9 mouse cellular contexts compared by ENCODE assay signal in the genomic region with DNA sequence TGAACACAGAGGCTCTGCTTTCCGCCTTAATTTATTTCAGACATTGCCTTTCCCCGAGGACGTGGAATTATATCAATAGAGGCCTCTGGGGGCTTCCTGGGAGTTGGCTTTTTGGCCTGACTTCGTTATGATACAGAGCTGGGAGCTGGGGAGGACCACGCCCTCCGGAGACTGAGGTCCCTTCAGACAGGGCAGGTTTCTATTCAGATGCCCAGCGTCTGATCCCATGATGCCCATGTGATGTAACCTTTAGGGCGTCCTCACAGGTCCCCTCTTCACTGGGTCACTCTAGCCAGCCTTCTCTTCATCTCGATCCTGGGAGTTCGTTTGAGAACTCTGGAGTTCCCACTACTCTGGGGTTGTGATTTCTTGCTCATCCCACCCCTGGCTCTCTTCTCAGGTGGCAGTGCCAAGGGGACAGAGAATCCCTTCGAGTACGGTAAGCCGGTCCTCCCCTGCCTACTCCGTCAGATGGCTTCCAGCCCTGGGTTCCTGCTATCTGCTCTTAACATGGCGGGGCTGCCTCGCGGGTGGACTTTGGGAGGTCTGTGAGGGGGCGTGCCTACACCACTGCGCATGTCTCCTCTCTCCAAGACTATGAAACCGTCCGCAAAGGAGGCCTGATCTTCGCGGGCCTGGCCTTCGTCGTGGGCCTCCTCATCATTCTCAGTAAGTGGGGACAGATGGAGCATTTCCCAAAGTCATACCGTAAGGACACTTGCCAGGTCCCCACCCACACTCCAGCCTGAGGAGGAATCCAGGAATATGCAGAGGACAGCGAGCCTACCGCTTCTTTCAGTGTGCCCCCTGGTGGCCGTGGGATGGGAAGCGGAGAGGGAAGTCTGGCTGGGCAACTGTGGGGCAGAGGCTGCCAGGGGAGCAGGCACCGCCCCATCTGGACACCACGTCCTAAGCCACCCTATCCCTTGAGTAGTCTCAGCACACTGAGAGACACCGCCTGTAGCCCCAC. TPM values are rescaled to one million over a fixed set of nuclear protein-coding genes. Genes with fewer than 3 reads are reported as not detected.
DNase-seq lines count a peak whose midpoint lies in the region; ATAC-seq and TF ChIP-seq lines count a peak whose summit lies in the region.
"Had no signal": no experiment of that assay in that cellular context is flagged by ENCODE, and none has a peak within 500 bp of the region (broad histone marks: within the 10 kb centered on the region; RNA-seq: fewer than 3 reads in every experiment).

No protein-coding gene starts in this region.

- peak overlapping the region; percentile 50; the same call in 1 of the 2 replicates for H3K9ac ChIP-seq in intestine, embryonic 16.5 days (ENCODE audit: low read depth, low read length)
- peak overlapping the region; percentile 52; the same call in 1 of the 2 replicates for H3K9ac ChIP-seq in midbrain, embryonic 11.5 days (ENCODE audit: low read length)

- no peak overlapping the region for H3K27ac ChIP-seq in intestine, embryonic 16.5 days (ENCODE audit: low read length)
- H3K27ac ChIP-seq in limb, embryonic 10.5 days: 0 out of 2 replicates have a peak overlapping the region, but pooled peaks have one; percentile 46
- no peak overlapping the region for H3K27ac ChIP-seq in midbrain, embryonic 11.5 days (ENCODE audit: low read depth, low read length)
- no peak overlapping the region for H3K27ac ChIP-seq in small intestine, adult 2 months (ENCODE audit: insufficient read depth, low read depth, low read length)

- DNase-seq in adrenal gland, postnatal 10 days: peak; percentile 88
- DNase-seq in embryo, embryonic 11 days: peak; percentile 86
- DNase-seq in gastrocnemius, postnatal 4 days (ENCODE audit: low spot score in 2 of 2): peak; percentile 72 to 84
- peak; percentile 87 for DNase-seq in limb, embryonic 10.5 days (ENCODE audit: low spot score)
- peak; percentile 98 for DNase-seq in midbrain, embryonic 11.5 days (ENCODE audit: low spot score, missing footprints)

- H3K9me3 ChIP-seq in intestine, embryonic 16.5 days (ENCODE audit: control insufficient read depth, low read length): no peaks in the 10 kb centered on the region
- H3K9me3 ChIP-seq in limb, embryonic 10.5 days (replicated peaks): no peaks in the 10 kb centered on the region
- H3K9me3 ChIP-seq in midbrain, embryonic 11.5 days (ENCODE audit: control insufficient read depth, low read length): no peaks in the 10 kb centered on the region

- no peak for TF ChIP-seq POLR2A in small intestine, adult 2 months (IDR thresholded peaks at IDR 0.05; ENCODE audit: low read depth, low read length)

- H3K27me3 ChIP-seq in intestine, embryonic 16.5 days (replicated peaks; ENCODE audit: control insufficient read depth, insufficient read depth, low read length): no peaks in the 10 kb centered on the region; the same call in 1 of the 2 replicates
- peaks cover 39% of the 10 kb centered on the region for H3K27me3 ChIP-seq in limb, embryonic 10.5 days (ENCODE audit: low read depth, poor library complexity, severe bottlenecking)
- no peaks in the 10 kb centered on the region for H3K27me3 ChIP-seq in midbrain, embryonic 11.5 days (ENCODE audit: control insufficient read depth, insufficient read depth, low read length)
- H3K27me3 ChIP-seq in small intestine, adult 2 months (ENCODE audit: control insufficient read depth, insufficient read depth, low read length): no peaks in the 10 kb centered on the region

- ATAC-seq in intestine, embryonic 16.5 days: peak; percentile 64; the same call in 1 of the 2 replicates
- ATAC-seq in midbrain, embryonic 11.5 days (ENCODE audit: low FRiP score): peak; percentile 72
- no peak for ATAC-seq in activated CD4-positive, CD25-positive, alpha-beta regulatory T cell, adult 4 months

- H3K36me3 ChIP-seq in intestine, embryonic 16.5 days (ENCODE audit: control insufficient read depth, insufficient read depth, low read length): no peaks in the 10 kb centered on the region
- no peaks in the 10 kb centered on the region for H3K36me3 ChIP-seq in limb, embryonic 10.5 days
- H3K36me3 ChIP-seq in midbrain, embryonic 11.5 days (ENCODE audit: control insufficient read depth, insufficient read depth, low read length): no peaks in the 10 kb centered on the region
- no peaks in the 10 kb centered on the region for H3K36me3 ChIP-seq in small intestine, adult 2 months (ENCODE audit: control insufficient read depth, insufficient read depth, low read length)

- peak overlapping the region; percentile 33 for H3K4me3 ChIP-seq in intestine, embryonic 16.5 days (ENCODE audit: low read length)
- H3K4me3 ChIP-seq in limb, embryonic 10.5 days: peak overlapping the region; percentile 41
- peak overlapping the region; percentile 18 for H3K4me3 ChIP-seq in midbrain, embryonic 11.5 days (ENCODE audit: low read depth, low read length)
- H3K4me3 ChIP-seq in small intestine, adult 2 months (ENCODE audit: low read depth, low read length): peak overlapping the region; percentile 27
- H3K4me3 ChIP-seq: myocyte had no signal

- H3K4me2 ChIP-seq in intestine, embryonic 16.5 days (ENCODE audit: low read depth, low read length): peak overlapping the region; percentile 43
- peak overlapping the region; percentile 43 for H3K4me2 ChIP-seq in midbrain, embryonic 11.5 days

- 0 out of 2 replicates have a peak, but pooled peaks cover 3% of the 10 kb centered on the region for H3K4me1 ChIP-seq in intestine, embryonic 16.5 days (ENCODE audit: control insufficient read depth, insufficient read depth, low read length)
- H3K4me1 ChIP-seq in limb, embryonic 10.5 days: peaks cover 12% of the 10 kb centered on the region
- H3K4me1 ChIP-seq in midbrain, embryonic 11.5 days (ENCODE audit: control insufficient read depth, insufficient read depth, low read length): no peaks in the 10 kb centered on the region; the same call in 1 of the 2 replicates
- H3K4me1 ChIP-seq in small intestine, adult 2 months (ENCODE audit: control insufficient read depth, insufficient read depth, insufficient read length, low read length): peaks cover 4% of the 10 kb centered on the region; the same call in 1 of the 2 replicates

- peak; percentile 70; the same call in 1 of the 2 replicates for TF ChIP-seq CTCF in small intestine, adult 2 months (IDR thresholded peaks at IDR 0.05; ENCODE audit: extremely low read depth, insufficient read length, insufficient replicate concordance, low read depth, low read length)

- WGBS in intestine, embryonic 16.5 days: 38% methylated on average over 33 of the region's 33 CpGs
- WGBS in limb, embryonic 10.5 days: 42% methylated on average over 33 of the region's 33 CpGs
- whole genome bisulfite sequencing in midbrain, embryonic 11.5 days: 39% methylated on average over 33 of the region's 33 CpGs
- WGBS in small intestine, adult 2 months: 35% methylated on average over 33 of the region's 33 CpGs

RNA-seq across cellular contexts. Expression of gene Fxyd2, which starts 8.5 kb away (rescaled TPM):
- 1 to 10 TPM; 2.3 to 7.3 TPM for total RNA-seq in adrenal gland, postnatal 10 days (2021)
- total RNA-seq in gastrocnemius, postnatal 4 days (2021): 1 to 10 TPM; 2.0 to 2.8 TPM
- polyA plus RNA-seq in intestine, embryonic 16.5 days (2015; fragmentation: Nextera tagmentation; extraction: Ambion mirVana): 2.2 and 3.1 TPM in 2 replicates
- polyA plus RNA-seq in limb, embryonic 10.5 days (2016; fragmentation: Nextera tagmentation; extraction: Ambion mirVana): 0.69 and 0.84 TPM in 2 replicates
- 1.00 and 1.5 TPM in 2 replicates for polyA plus RNA-seq in midbrain, embryonic 11.5 days (2014; fragmentation: Nextera tagmentation; extraction: Ambion mirVana)
- polyA plus RNA-seq in small intestine, adult 2 months (2012; rRNA removed): 2.3 and 4.6 TPM in 2 replicates
- 1 to 10 TPM in 1 of 2 experiments, not detected in 1; 4.3 TPM for polyA plus RNA-seq in activated CD4-positive, CD25-positive, alpha-beta regulatory T cell, adult 4 months (2017; shearing (Covaris generic))

RNA-seq across cellular contexts. Expression of gene Dscaml1, which starts 18.4 kb away (rescaled TPM):
- 1 to 10 TPM in 1 of 2 experiments, under 1 TPM in 1; 0.33 to 1.1 TPM for total RNA-seq in adrenal gland, postnatal 10 days (2021)
- total RNA-seq in gastrocnemius, postnatal 4 days (2021): under 1 TPM; 0.32 to 0.36 TPM
- 0.29 and 0.33 TPM in 2 replicates for polyA plus RNA-seq in intestine, embryonic 16.5 days (2015; fragmentation: Nextera tagmentation; extraction: Ambion mirVana)
- polyA plus RNA-seq in limb, embryonic 10.5 days (2016; fragmentation: Nextera tagmentation; extraction: Ambion mirVana): 0.15 and 0.30 TPM in 2 replicates
- 0.74 and 0.86 TPM in 2 replicates for polyA plus RNA-seq in midbrain, embryonic 11.5 days (2014; fragmentation: Nextera tagmentation; extraction: Ambion mirVana)
- 0.48 and 0.62 TPM in 2 replicates for polyA plus RNA-seq in small intestine, adult 2 months (2012; rRNA removed)
- polyA plus RNA-seq in activated CD4-positive, CD25-positive, alpha-beta regulatory T cell, adult 4 months (2017; shearing (Covaris generic)): not detected
- polyA plus RNA-seq: myocyte had no signal

RNA-seq across cellular contexts. Expression of gene Fxyd6, which starts 38.0 kb away (rescaled TPM):
- total RNA-seq in adrenal gland, postnatal 10 days (2021): 100 to 1,000 TPM in 1 of 2 experiments, 10 to 100 TPM in 1; 97.7 to 120 TPM
- total RNA-seq in gastrocnemius, postnatal 4 days (2021): 10 to 100 TPM; 70.2 to 77.0 TPM
- 65.8 and 66.7 TPM in 2 replicates for polyA plus RNA-seq in intestine, embryonic 16.5 days (2015; fragmentation: Nextera tagmentation; extraction: Ambion mirVana)
- 97.6 and 110 TPM in 2 replicates for polyA plus RNA-seq in limb, embryonic 10.5 days (2016; fragmentation: Nextera tagmentation; extraction: Ambion mirVana)
- polyA plus RNA-seq in midbrain, embryonic 11.5 days (2014; fragmentation: Nextera tagmentation; extraction: Ambion mirVana): 123 and 129 TPM in 2 replicates
- 18.9 and 20.6 TPM in 2 replicates for polyA plus RNA-seq in small intestine, adult 2 months (2012; rRNA removed)
- polyA plus RNA-seq in activated CD4-positive, CD25-positive, alpha-beta regulatory T cell, adult 4 months (2017; shearing (Covaris generic)): 1 to 10 TPM in 1 of 2 experiments, not detected in 1; 1.1 TPM
